Mouse (Mus musculus): ENCODE data around the gene Sds. TPM values are rescaled to one million over a fixed set of nuclear protein-coding genes. Genes with fewer than 3 reads are reported as not detected.
"Not testable (repeated sequence)": the region's sequence is repeated elsewhere in the genome, so short reads cannot be mapped to it uniquely, and the experiment has no call there.

The Sds gene
- polyA plus RNA-seq, 1 experiment from 2014 or later = not detected

DNA sequence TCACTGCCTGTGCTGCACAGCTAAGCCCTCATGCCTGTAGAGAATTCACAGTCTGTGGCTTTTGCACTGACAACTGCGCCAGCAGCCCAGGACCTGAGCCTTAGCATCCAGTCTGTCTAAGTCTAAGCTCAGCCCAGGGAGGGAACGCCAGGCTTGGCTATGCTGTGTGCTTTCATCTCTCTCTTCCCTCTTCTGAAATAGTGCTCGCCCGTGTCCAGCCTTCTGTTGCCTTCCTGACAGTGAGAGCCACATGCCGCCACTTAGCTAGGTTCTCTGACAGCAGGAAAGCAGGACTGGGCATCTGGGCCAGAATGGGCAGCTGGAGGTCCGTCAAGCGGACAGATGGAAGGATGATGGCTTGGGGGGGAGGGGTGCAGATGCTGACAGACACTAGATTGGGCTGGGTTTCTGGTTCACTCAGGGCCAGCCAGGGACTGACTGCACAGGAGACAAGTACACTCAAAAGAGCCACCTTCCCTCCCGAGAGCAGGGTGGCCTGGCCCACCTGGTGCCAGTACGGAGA lies 17.6 kb downstream of the Sds start:
- Histone ChIP-seq H3K27me3 (no peaks in the 10 kb centered on the region), H3K36me3 (peaks cover 66% of the 10 kb centered on the region), H3K27ac (no peak overlapping the region), H3K4me2 (no peak overlapping the region), H3K9me3 (no peaks in the 10 kb centered on the region), H3K4me1 (no peaks in the 10 kb centered on the region), H3K9ac (no peak overlapping the region), H3K4me3 (no peak overlapping the region)
- ATAC-seq (ENCODE audit: insufficient number of reproducible peaks, insufficient read depth, low FRiP score, low TSS enrichment, low read depth) = no peak
- 84% methylated on average over 9 of the region's 9 CpGs for WGBS

DNA sequence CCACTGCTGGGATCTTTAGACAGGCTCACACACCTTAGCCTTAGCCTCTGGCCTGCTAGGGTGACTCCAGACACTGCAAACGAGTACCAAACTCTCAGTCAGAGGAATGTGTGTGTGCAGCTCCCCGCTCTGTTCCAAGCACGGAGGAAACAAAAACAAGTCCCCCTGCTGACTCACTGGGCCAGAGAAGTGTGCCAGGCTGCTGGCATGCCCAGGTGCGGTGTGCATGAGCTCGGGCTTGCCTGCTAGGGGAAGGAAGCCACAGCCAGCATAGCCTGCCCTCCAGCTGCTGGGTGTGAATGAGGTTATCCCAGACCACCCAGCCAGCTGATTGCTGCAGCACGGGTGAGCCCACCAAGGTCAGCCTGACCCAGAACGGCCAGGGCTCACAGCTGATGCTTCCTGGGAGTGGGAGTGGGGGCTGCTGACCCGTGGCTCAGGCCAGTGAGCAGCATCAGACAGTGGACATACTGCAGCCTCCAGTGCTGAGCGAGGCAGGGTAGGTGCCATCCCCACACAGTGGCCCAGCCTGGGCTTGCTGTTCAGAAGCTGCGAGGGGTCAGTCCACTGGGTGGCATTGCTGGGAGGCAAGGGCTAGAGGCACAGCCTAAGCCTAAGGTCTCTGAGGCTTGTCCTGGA lies 18.9 kb downstream of the Sds start:
- H3K4me1 ChIP-seq = no peaks in the 10 kb centered on the region
- no peak overlapping the region for H3K4me2 ChIP-seq
- H3K4me3 ChIP-seq = no peak overlapping the region
- H3K9ac ChIP-seq = no peak overlapping the region
- no peaks in the 10 kb centered on the region for H3K27me3 ChIP-seq
- no peak for ATAC-seq (ENCODE audit: insufficient number of reproducible peaks, insufficient read depth, low FRiP score, low TSS enrichment, low read depth)
- 83% methylated on average over 10 of the region's 10 CpGs for WGBS
- H3K36me3 ChIP-seq = peaks cover 62% of the 10 kb centered on the region
- H3K9me3 ChIP-seq = no peaks in the 10 kb centered on the region
- H3K27ac ChIP-seq = no peak overlapping the region

DNA sequence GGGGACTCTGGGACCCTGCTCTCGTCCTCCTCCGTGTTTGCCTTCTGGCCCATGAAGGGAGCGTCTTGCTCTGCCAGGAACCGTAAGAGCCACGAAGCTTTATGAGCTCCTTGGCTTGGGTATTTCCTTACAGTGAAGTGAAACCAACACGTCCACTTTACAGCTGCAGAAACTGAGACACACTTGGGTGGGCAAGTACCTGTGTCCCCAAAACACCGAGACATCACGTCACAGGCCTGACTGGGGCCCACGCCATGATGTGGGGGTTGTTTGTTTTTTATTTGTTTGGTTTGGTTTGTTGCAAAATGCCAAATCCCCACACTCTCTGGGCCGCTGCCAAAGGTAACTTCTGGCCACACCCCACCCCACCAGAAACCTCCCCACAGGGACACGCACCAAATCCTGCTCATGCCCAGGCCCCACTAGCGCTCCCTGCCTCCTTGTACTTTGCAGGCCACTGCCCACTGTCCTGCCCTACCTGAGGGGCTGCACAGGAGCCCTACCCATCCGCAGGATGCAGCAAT lies 19.4 kb downstream of the Sds start:
- no peak overlapping the region for H3K4me2 ChIP-seq
- no peak overlapping the region for H3K9ac ChIP-seq
- no peak for ATAC-seq (ENCODE audit: insufficient number of reproducible peaks, insufficient read depth, low FRiP score, low TSS enrichment, low read depth)
- no peaks in the 10 kb centered on the region for H3K4me1 ChIP-seq
- WGBS = 86% methylated on average over 13 of the region's 13 CpGs
- H3K36me3 ChIP-seq = peaks cover 59% of the 10 kb centered on the region
- no peak overlapping the region for H3K4me3 ChIP-seq
- no peak overlapping the region for H3K27ac ChIP-seq
- H3K27me3 ChIP-seq = no peaks in the 10 kb centered on the region
- H3K9me3 ChIP-seq = no peaks in the 10 kb centered on the region

DNA sequence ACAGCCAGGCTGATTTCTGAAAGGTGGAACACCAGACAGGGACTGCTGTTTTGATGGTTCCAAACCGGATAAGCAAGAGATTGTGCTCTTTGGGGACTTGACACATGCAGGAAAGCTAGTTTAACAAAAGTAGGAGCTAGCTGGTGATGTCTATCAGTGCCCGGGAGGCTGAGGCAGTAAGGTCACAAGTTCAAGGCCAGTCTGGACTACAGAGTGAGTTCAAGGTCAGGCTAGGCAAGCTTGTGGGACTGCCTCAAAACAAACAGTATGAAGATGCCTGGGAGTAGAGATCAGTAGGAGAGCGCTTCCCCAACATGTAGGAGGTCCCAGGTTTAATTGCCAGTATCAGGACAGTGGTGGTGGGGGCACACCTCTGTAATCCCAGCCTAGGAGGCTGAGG lies 20.7 kb downstream of the Sds start:
- Histone ChIP-seq H3K9me3 (no peaks in the 10 kb centered on the region), H3K4me2 (no peak overlapping the region), H3K27ac (no peak overlapping the region), H3K27me3 (no peaks in the 10 kb centered on the region), H3K4me1 (peaks cover 6% of the 10 kb centered on the region), H3K36me3 (peaks cover 54% of the 10 kb centered on the region), H3K4me3 (no peak overlapping the region), H3K9ac (no peak overlapping the region)
- no peak for ATAC-seq (ENCODE audit: insufficient number of reproducible peaks, insufficient read depth, low FRiP score, low TSS enrichment, low read depth)
- WGBS = 87% methylated on average over 3 of the region's 3 CpGs

DNA sequence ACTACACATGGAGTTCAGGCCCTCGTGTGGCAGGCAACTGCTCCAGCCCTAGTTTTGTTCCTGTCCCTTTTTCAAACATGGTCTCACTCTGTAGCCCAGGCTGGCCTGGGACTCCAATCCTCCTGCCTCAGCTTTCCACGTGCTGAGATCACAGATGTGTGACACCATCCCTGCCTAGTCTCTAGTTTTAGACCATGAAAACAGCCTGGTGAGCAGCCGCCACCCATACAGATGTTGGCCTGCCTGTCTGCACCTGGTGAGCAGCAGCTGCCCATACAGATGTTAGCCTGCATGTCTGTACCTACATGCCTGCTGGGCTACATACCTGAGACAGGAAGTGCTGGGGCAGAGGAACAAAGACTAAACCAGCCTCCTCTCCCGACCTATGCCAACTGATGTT lies 22.9 kb downstream of the Sds start:
- Histone ChIP-seq H3K4me2 (no peak overlapping the region), H3K4me1 (peaks cover 16% of the 10 kb centered on the region), H3K4me3 (no peak overlapping the region), H3K9ac (0 out of 2 replicates have a peak overlapping the region, but pooled peaks have one; percentile 32), H3K9me3 (no peaks in the 10 kb centered on the region), H3K36me3 (peaks cover 33% of the 10 kb centered on the region), H3K27me3 (no peaks in the 10 kb centered on the region), H3K27ac (no peak overlapping the region)
- no peak for ATAC-seq (ENCODE audit: insufficient number of reproducible peaks, insufficient read depth, low FRiP score, low TSS enrichment, low read depth)
- WGBS = 79% methylated on average over 4 of the region's 4 CpGs

DNA sequence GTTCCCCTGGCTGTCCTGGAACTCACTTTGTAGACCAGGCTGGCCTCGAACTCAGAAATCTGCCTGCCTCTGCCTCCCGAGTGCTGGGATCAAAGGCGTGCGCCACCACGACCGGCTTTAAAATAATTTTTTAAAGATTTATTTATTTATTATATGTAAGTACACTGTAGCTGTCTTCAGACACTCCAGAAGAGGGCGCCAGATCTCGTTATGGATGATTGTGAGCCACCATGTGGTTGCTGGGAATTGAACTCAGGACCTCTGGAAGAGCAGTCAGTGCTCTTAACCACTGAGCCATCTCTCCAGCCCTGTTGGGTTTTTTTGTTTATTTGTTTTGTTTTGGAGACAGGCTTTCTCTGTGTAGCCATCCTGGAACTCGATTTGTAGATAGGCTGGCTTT lies 24.3 kb downstream of the Sds start:
- 84% methylated on average over 9 of the region's 9 CpGs for WGBS
- H3K9me3 ChIP-seq; H3K4me3 ChIP-seq; ATAC-seq (ENCODE audit: insufficient number of reproducible peaks, insufficient read depth, low FRiP score, low TSS enrichment, low read depth); H3K27ac ChIP-seq; H3K9ac ChIP-seq; H3K4me2 ChIP-seq; H3K27me3 ChIP-seq: not testable (repeated sequence)
- Histone ChIP-seq H3K36me3 (peaks cover 20% of the 10 kb centered on the region), H3K4me1 (peaks cover 22% of the 10 kb centered on the region)

DNA sequence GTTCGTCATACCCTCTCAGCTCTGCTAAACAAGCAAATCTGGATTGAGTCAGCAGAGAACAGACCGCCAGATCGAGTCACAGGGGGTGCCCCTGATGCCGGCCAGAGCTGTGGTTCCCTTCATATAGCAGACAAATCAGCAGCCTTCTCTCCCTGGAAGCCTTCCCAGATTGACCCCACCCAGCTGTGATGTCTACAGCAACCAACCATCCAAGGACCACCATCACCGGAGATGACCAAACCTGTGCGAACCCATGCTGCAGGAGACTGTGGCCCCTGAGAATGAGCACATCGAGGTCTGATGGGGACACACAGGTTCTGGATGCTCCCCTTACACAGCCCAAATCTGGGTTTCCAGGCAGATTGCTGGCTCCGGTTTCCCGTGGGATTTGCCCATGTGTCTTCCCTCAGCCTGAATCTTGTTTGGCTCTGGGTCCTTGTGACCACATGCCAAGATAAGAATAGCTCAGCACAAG lies 25.9 kb downstream of the Sds start:
- Histone ChIP-seq H3K4me3 (peak overlapping the region; percentile 75), H3K36me3 (peaks cover 11% of the 10 kb centered on the region), H3K9me3 (no peaks in the 10 kb centered on the region), H3K9ac (peak overlapping the region; percentile 88), H3K4me2 (peak overlapping the region; percentile 94), H3K4me1 (peaks cover 22% of the 10 kb centered on the region), H3K27ac (no peak overlapping the region), H3K27me3 (no peaks in the 10 kb centered on the region)
- WGBS = 62% methylated on average over 9 of the region's 9 CpGs
- ATAC-seq (ENCODE audit: insufficient number of reproducible peaks, insufficient read depth, low FRiP score, low TSS enrichment, low read depth) = no peak

DNA sequence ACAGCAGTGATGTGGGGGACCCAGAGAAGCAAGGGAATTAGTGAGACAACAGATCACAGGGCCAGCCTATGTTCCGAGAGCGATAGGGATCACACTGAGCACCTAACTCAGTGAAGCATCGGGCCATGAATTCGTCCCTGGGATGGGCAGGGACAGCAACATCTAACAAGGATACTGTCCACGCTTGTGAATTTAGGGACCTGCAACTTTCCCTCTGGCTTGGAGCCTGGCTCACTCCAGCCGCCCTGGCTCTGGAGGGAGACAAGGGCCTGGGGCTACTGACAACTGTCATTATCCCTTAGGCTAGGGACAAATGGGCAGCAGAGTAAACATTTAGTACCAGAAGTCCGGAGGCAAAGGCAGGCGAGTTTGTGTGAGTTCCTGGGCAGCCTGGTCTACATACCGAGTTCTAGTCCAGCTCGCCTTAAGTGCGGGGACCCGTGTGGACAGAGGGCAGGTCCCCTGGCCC lies 26.4 kb downstream of the Sds start:
- peaks cover 22% of the 10 kb centered on the region for H3K4me1 ChIP-seq
- H3K27me3 ChIP-seq = no peaks in the 10 kb centered on the region
- H3K4me2 ChIP-seq = peak overlapping the region; percentile 94
- H3K9me3 ChIP-seq = no peaks in the 10 kb centered on the region
- H3K36me3 ChIP-seq = peaks cover 9% of the 10 kb centered on the region
- no peak for ATAC-seq (ENCODE audit: insufficient number of reproducible peaks, insufficient read depth, low FRiP score, low TSS enrichment, low read depth)
- peak overlapping the region; percentile 88 for H3K9ac ChIP-seq
- 10% methylated on average over 12 of the region's 12 CpGs for WGBS
- H3K27ac ChIP-seq = no peak overlapping the region
- peak overlapping the region; percentile 75 for H3K4me3 ChIP-seq

DNA sequence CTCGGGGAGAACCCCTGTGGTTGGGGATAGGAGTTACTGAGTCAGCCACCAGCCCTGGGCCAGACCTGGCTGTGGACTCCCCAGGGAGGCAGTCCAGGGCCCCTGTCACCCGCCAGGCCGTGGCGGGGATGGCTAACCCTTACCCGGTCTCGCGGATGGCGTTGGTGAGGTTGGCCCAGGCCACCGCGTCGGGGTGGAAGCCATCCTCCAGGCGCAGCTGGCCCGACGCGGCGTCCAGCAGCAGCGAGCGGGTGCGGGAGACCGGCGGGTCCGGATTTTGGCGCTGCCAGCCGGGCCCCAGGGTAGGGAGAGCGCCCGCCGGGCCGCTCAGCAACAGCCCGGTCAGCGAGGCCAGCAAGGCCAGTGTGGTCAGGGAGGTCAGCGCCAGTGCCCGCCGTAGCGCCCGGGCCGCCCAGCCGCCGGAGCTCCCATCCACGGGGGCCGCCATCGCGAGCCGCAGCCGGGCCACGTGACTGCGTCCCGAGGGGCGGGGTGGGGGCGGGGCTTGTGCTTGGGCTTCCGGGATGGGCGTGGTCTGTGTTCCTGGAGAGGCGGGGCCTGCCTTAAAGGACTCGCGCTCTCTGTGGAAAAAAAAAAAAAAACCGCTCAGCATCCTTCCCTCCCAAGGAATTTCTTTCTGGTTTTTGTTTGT lies 26.9 kb downstream of the Sds start, which contains the start of gene Plbd2:
Gene Plbd2, minus strand, starts transcription at position 482 of the 652 bp plus-strand sequence.
- Histone ChIP-seq H3K9ac (peak within 1 kb of the TSS; percentile 88), H3K36me3 (peaks cover 5% of the 10 kb centered on the region), H3K27me3 (no peaks in the 10 kb centered on the region), H3K4me2 (peak within 1 kb of the TSS; percentile 94), H3K4me3 (peak within 1 kb of the TSS; percentile 75), H3K9me3 (no peaks in the 10 kb centered on the region), H3K4me1 (peaks cover 22% of the 10 kb centered on the region), H3K27ac (no peak within 1 kb of the TSS)
- WGBS = under 1% methylated on average over 54 of the region's 55 CpGs
- peak; percentile 65 for ATAC-seq (ENCODE audit: insufficient number of reproducible peaks, insufficient read depth, low FRiP score, low TSS enrichment, low read depth)

DNA sequence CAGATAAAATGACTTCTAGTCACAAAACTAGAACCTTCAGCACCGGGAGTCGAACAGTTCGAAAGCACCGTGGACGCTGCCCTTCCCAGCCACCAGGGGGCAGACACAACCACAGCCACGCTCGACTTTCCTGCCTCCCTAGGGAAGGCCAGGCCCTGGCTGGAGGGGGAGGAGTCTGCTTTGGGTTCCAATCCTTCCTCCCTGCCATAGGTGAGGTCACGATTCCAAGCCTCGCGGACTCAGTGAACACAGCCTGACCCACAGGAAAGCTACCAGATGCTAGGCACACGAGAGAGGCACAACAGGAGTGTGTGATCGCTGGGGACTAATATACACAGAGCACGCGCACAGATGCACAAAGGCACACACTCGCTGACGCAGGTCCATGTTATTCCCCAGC lies 29.0 kb downstream of the Sds start:
- Histone ChIP-seq H3K4me2 (peak overlapping the region; percentile 47), H3K9me3 (no peaks in the 10 kb centered on the region), H3K4me3 (peak overlapping the region; percentile 6; the same call in 1 of the 2 replicates), H3K9ac (0 out of 2 replicates have a peak overlapping the region, but pooled peaks have one; percentile 49), H3K27ac (no peak overlapping the region), H3K36me3 (no peaks in the 10 kb centered on the region), H3K4me1 (peaks cover 25% of the 10 kb centered on the region), H3K27me3 (no peaks in the 10 kb centered on the region)
- 22% methylated on average over 16 of the region's 16 CpGs for WGBS
- no peak for ATAC-seq (ENCODE audit: insufficient number of reproducible peaks, insufficient read depth, low FRiP score, low TSS enrichment, low read depth)

DNA sequence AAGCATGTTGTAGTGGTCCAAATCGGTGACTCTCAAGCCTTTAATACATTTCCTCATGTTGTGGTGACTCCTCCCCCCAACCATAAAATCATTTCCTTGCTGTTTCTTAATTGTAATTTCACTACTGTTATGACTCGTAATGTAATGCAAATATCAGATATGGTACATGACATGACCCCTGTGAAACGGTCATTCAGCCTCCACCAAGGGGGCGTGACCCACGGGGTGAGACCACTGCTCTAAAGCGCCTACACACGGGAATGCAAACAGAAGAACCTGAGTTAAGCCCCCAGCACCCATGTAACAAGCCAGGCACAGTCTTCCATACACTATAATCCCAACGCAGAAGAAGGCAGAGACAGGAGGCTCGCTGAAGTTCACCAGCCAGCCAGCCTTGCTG lies 29.5 kb downstream of the Sds start:
- no peaks in the 10 kb centered on the region for H3K9me3 ChIP-seq
- H3K4me3 ChIP-seq = peak overlapping the region; percentile 6; the same call in 1 of the 2 replicates
- no peak overlapping the region for H3K27ac ChIP-seq
- H3K27me3 ChIP-seq = no peaks in the 10 kb centered on the region
- H3K36me3 ChIP-seq = no peaks in the 10 kb centered on the region
- 0 out of 2 replicates have a peak overlapping the region, but pooled peaks have one; percentile 49 for H3K9ac ChIP-seq
- WGBS = 67% methylated on average over 9 of the region's 9 CpGs
- H3K4me2 ChIP-seq = peak overlapping the region; percentile 47
- ATAC-seq (ENCODE audit: insufficient number of reproducible peaks, insufficient read depth, low FRiP score, low TSS enrichment, low read depth) = no peak
- peaks cover 28% of the 10 kb centered on the region for H3K4me1 ChIP-seq
